In the genomic region with DNA sequence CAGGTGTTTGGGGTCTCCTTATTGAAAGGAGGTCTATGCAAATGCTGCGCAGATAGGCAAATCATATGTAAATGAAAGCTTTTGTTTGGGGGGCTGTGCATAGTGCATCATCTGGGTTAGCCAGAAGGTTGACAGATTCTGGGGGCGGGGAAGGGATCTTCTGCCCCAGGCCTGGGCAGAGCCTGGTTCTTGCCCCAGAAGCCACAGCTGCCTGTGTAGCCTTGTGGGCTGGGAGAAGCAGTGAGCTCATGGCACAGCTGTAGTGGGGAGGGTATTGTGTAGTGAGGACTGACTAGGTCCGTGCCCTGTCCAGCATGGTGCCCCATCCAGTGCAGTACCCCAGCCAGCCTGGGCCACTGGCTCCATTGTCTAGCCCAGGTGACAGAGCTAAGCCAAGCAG, we compare ENCODE assay signal across 15 mouse cellular contexts. TPM values are rescaled to one million over a fixed set of nuclear protein-coding genes. Genes with fewer than 3 reads are reported as not detected.
DNase-seq lines count a peak whose midpoint lies in the region; ATAC-seq and TF ChIP-seq lines count a peak whose summit lies in the region.
"Had no signal": no experiment of that assay in that cellular context is flagged by ENCODE, and none has a peak within 500 bp of the region (broad histone marks: within the 10 kb centered on the region; RNA-seq: fewer than 3 reads in every experiment).

No protein-coding gene starts in this region.

- peak; percentile 71 for TF ChIP-seq EP300 in ES-Bruce4 (IDR thresholded peaks at IDR 0.05; ENCODE audit: insufficient read depth, low read depth, low read length)

- H3K27ac ChIP-seq in ES-Bruce4 (ENCODE audit: insufficient read depth, low read length): no peak overlapping the region
- H3K27ac ChIP-seq in forebrain, embryonic 16.5 days (ENCODE audit: low read length): peak overlapping the region; percentile 88
- peak overlapping the region; percentile 87 for H3K27ac ChIP-seq in midbrain, embryonic 13.5 days
- H3K27ac ChIP-seq: heart, embryonic 13.5 days; limb, embryonic 15.5 days had no signal

- H3K36me3 ChIP-seq in ES-Bruce4 (ENCODE audit: control insufficient read depth, insufficient read depth, low read length, poor library complexity, severe bottlenecking): no peaks in the 10 kb centered on the region
- 0 out of 2 replicates have a peak, but pooled peaks cover 2% of the 10 kb centered on the region for H3K36me3 ChIP-seq in forebrain, embryonic 16.5 days (ENCODE audit: control insufficient read depth, insufficient read depth)
- H3K36me3 ChIP-seq in midbrain, embryonic 13.5 days: peaks cover 19% of the 10 kb centered on the region; the same call in 1 of the 2 replicates

- TF ChIP-seq CTCF in ES-Bruce4 (IDR thresholded peaks at IDR 0.05; ENCODE audit: low read depth, low read length): no peak
- TF ChIP-seq CTCF in lung, adult 2 months (IDR thresholded peaks at IDR 0.05; ENCODE audit: insufficient read depth, low read length): no peak

- H3K4me3 ChIP-seq in ES-Bruce4 (ENCODE audit: low read depth, low read length): no peak overlapping the region
- peak overlapping the region; percentile 19; the same call in 1 of the 2 replicates for H3K4me3 ChIP-seq in forebrain, embryonic 16.5 days (replicated peaks; ENCODE audit: low read length)
- H3K4me3 ChIP-seq in midbrain, embryonic 13.5 days (replicated peaks): peak overlapping the region; percentile 5; the same call in 1 of the 2 replicates
- no peak overlapping the region for H3K4me3 ChIP-seq in lung, adult 2 months (replicated peaks; ENCODE audit: extremely low read depth, low read depth, low read length)
- H3K4me3 ChIP-seq: embryonic facial prominence, embryonic 15.5 days; heart, embryonic 13.5 days; limb, embryonic 15.5 days had no signal

- H3K4me2 ChIP-seq in forebrain, embryonic 16.5 days (ENCODE audit: low read length): peak overlapping the region; percentile 70
- H3K4me2 ChIP-seq in midbrain, embryonic 13.5 days (replicated peaks): peak overlapping the region; percentile 66
- H3K4me2 ChIP-seq: embryonic facial prominence, embryonic 15.5 days; heart, embryonic 13.5 days; limb, embryonic 15.5 days had no signal

- peaks cover 7% of the 10 kb centered on the region for H3K4me1 ChIP-seq in ES-Bruce4 (ENCODE audit: control insufficient read depth, insufficient read depth, low read length)
- peaks cover 69% of the 10 kb centered on the region for H3K4me1 ChIP-seq in forebrain, embryonic 16.5 days (replicated peaks; ENCODE audit: control insufficient read depth, insufficient read depth, low read length)
- H3K4me1 ChIP-seq in midbrain, embryonic 13.5 days (replicated peaks): peaks cover 83% of the 10 kb centered on the region
- peaks cover 5% of the 10 kb centered on the region; the same call in 1 of the 2 replicates for H3K4me1 ChIP-seq in lung, adult 2 months (ENCODE audit: control insufficient read depth, insufficient read depth, low read length)

- H3K9ac ChIP-seq in ES-Bruce4 (ENCODE audit: low read depth, poor library complexity, severe bottlenecking): no peak overlapping the region
- peak overlapping the region; percentile 38; the same call in 1 of the 2 replicates for H3K9ac ChIP-seq in forebrain, embryonic 16.5 days (replicated peaks; ENCODE audit: low read depth, low read length)
- no peak overlapping the region; the same call in 1 of the 2 replicates for H3K9ac ChIP-seq in midbrain, embryonic 13.5 days (replicated peaks)
- H3K9ac ChIP-seq: embryonic facial prominence, embryonic 15.5 days; heart, embryonic 13.5 days; limb, embryonic 15.5 days had no signal

- peak; percentile 42 to 44 for DNase-seq in cerebellum, postnatal 10 days
- DNase-seq in lung, adult 2 months: no peak
- no peak for DNase-seq in kidney, postnatal 14 days
- no peak for DNase-seq in natural killer cell, adult 2 months (ENCODE audit: low spot score in 2 of 2)
- DNase-seq: right cerebral cortex, postnatal 4 days had no signal

- WGBS in forebrain, embryonic 16.5 days: 9% methylated on average over 3 of the region's 3 CpGs
- WGBS in midbrain, embryonic 13.5 days: 26% methylated on average over 3 of the region's 3 CpGs
- WGBS in lung, adult 2 months: 92% methylated on average over 3 of the region's 3 CpGs

- ATAC-seq in cerebellum, adult (ENCODE audit: insufficient number of reproducible peaks, low FRiP score, low TSS enrichment): no peak
- peak; percentile 14 for ATAC-seq in forebrain, embryonic 16.5 days
- peak; percentile 46 for ATAC-seq in midbrain, embryonic 13.5 days
- ATAC-seq: intestine, postnatal 0 days; lung, postnatal 0 days had no signal

- no peak for TF ChIP-seq POLR2A in ES-Bruce4 (IDR thresholded peaks at IDR 0.05; ENCODE audit: insufficient read depth, low read length)
- no peak for TF ChIP-seq POLR2A in lung, adult 2 months (IDR thresholded peaks at IDR 0.05; ENCODE audit: borderline replicate concordance, extremely low read depth, low read depth, low read length)

- no peaks in the 10 kb centered on the region for H3K27me3 ChIP-seq in ES-Bruce4 (ENCODE audit: control insufficient read depth, insufficient read depth, low read length, poor library complexity, severe bottlenecking)
- H3K27me3 ChIP-seq in forebrain, embryonic 16.5 days (replicated peaks; ENCODE audit: control insufficient read depth, insufficient read depth, low read length): no peaks in the 10 kb centered on the region
- H3K27me3 ChIP-seq in midbrain, embryonic 13.5 days: no peaks in the 10 kb centered on the region
- H3K27me3 ChIP-seq: embryonic facial prominence, embryonic 15.5 days; limb, embryonic 15.5 days had no signal

- no peaks in the 10 kb centered on the region for H3K9me3 ChIP-seq in ES-Bruce4 (replicated peaks; ENCODE audit: control insufficient read depth, insufficient read depth, low read length, poor library complexity, severe bottlenecking)
- no peaks in the 10 kb centered on the region for H3K9me3 ChIP-seq in forebrain, embryonic 16.5 days (ENCODE audit: control insufficient read depth, low read length)
- H3K9me3 ChIP-seq in midbrain, embryonic 13.5 days: no peaks in the 10 kb centered on the region
- H3K9me3 ChIP-seq: embryonic facial prominence, embryonic 15.5 days; heart, embryonic 13.5 days; limb, embryonic 15.5 days had no signal

RNA-seq across cellular contexts. Expression of a gene that starts 14.2 kb away (rescaled TPM):
- polyA plus RNA-seq in ES-Bruce4 (2011; ENCODE audit: insufficient read depth, insufficient read length, low read depth, missing spikeins): not detected in 2 replicates
- 2.6 and 4.2 TPM in 2 replicates for polyA plus RNA-seq in forebrain, embryonic 16.5 days (2015; fragmentation: Nextera tagmentation; extraction: Ambion mirVana)
- 3.6 and 3.9 TPM in 2 replicates for polyA plus RNA-seq in midbrain, embryonic 13.5 days (2015; fragmentation: Nextera tagmentation; extraction: Ambion mirVana)
- polyA plus RNA-seq in lung, adult 2 months (2012; rRNA removed): 0.08 TPM in 1 of 2 replicates, not detected in the other
- polyA plus RNA-seq: heart, embryonic 13.5 days; lung, postnatal 0 days; stomach, embryonic 16.5 days had no signal

RNA-seq across cellular contexts. Expression of a gene that starts 17.0 kb away (rescaled TPM):
- polyA plus RNA-seq in ES-Bruce4 (2011; ENCODE audit: insufficient read depth, insufficient read length, low read depth, missing spikeins): 2.1 and 2.6 TPM in 2 replicates
- polyA plus RNA-seq in forebrain, embryonic 16.5 days (2015; fragmentation: Nextera tagmentation; extraction: Ambion mirVana): 42.4 and 47.1 TPM in 2 replicates
- 25.3 and 25.8 TPM in 2 replicates for polyA plus RNA-seq in midbrain, embryonic 13.5 days (2015; fragmentation: Nextera tagmentation; extraction: Ambion mirVana)
- polyA plus RNA-seq in lung, adult 2 months (2012; rRNA removed): 56.1 and 93.0 TPM in 2 replicates

RNA-seq across cellular contexts. Expression of a gene that starts 26.1 kb away (rescaled TPM):
- polyA plus RNA-seq in ES-Bruce4 (2011; ENCODE audit: insufficient read depth, insufficient read length, low read depth, missing spikeins): 1.0 and 1.3 TPM in 2 replicates
- 2.1 and 2.2 TPM in 2 replicates for polyA plus RNA-seq in forebrain, embryonic 16.5 days (2015; fragmentation: Nextera tagmentation; extraction: Ambion mirVana)
- polyA plus RNA-seq in midbrain, embryonic 13.5 days (2015; fragmentation: Nextera tagmentation; extraction: Ambion mirVana): 0.98 TPM in 2 replicates
- polyA plus RNA-seq in lung, adult 2 months (2012; rRNA removed): 0.12 and 0.28 TPM in 2 replicates
- polyA plus RNA-seq: heart, embryonic 13.5 days had no signal

RNA-seq across cellular contexts. Expression of a gene that starts 53.5 kb away (rescaled TPM):
- polyA plus RNA-seq in ES-Bruce4 (2011; ENCODE audit: insufficient read depth, insufficient read length, low read depth, missing spikeins): 35.4 and 35.8 TPM in 2 replicates
- polyA plus RNA-seq in forebrain, embryonic 16.5 days (2015; fragmentation: Nextera tagmentation; extraction: Ambion mirVana): 136 and 152 TPM in 2 replicates
- 90.3 and 112 TPM in 2 replicates for polyA plus RNA-seq in midbrain, embryonic 13.5 days (2015; fragmentation: Nextera tagmentation; extraction: Ambion mirVana)
- 90.8 and 105 TPM in 2 replicates for polyA plus RNA-seq in lung, adult 2 months (2012; rRNA removed)

RNA-seq across cellular contexts. Expression of a gene that starts 56.7 kb away (rescaled TPM):
- polyA plus RNA-seq in ES-Bruce4 (2011; ENCODE audit: insufficient read depth, insufficient read length, low read depth, missing spikeins): not detected in 2 replicates
- polyA plus RNA-seq in forebrain, embryonic 16.5 days (2015; fragmentation: Nextera tagmentation; extraction: Ambion mirVana): 0.11 TPM in 1 of 2 replicates, not detected in the other
- not detected in 2 replicates for polyA plus RNA-seq in midbrain, embryonic 13.5 days (2015; fragmentation: Nextera tagmentation; extraction: Ambion mirVana)
- 0.05 and 1.2 TPM in 2 replicates for polyA plus RNA-seq in lung, adult 2 months (2012; rRNA removed)
- polyA plus RNA-seq: embryonic facial prominence, embryonic 15.5 days; intestine, postnatal 0 days; limb, embryonic 15.5 days had no signal

Comparison
In these comparisons a context has a peak if more than half of its experiments do, and no peak if none do; other contexts are left out.
1. DNase-seq: peak in cerebellum, postnatal 10 days (2 of 2); none in lung, adult 2 months (single experiment), kidney, postnatal 14 days (single experiment) and natural killer cell, adult 2 months (0 of 2).
2. H3K4me3 ChIP-seq: peak in forebrain, embryonic 16.5 days (single experiment) and midbrain, embryonic 13.5 days (single experiment); none in ES-Bruce4 (single experiment) and lung, adult 2 months (single experiment).